Mouse (Mus musculus): Measurements from ENCODE around the gene Ttc39b. TPM values are rescaled to one million over a fixed set of nuclear protein-coding genes. Genes with fewer than 3 reads are reported as not detected.

Ttc39b gene
- polyA plus RNA-seq, 1 experiment from 2014 or later: 2.1 TPM

DNA sequence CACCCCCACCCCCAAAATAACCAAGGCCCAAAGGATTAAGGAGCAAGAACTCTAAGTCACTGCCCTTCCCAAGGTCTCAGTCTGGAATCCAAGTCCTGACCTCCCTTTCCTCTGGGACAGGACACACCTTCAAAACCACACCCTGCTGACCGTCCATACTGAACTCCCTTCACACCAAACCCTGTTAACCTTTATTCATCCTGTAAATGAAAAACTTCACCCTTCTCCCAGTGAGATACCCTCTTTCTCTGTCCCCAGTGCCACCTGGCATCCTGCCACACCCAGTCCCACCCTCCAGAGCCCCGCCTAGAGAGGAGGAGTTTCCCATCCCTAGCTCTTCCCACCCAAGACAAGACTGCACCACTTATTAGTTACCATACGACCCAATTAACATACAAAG lies 7.3 kb downstream of the Ttc39b start:
- no peak overlapping the region for H3K27ac ChIP-seq (replicated peaks)
- H3K4me1 ChIP-seq: peaks cover 13% of the 10 kb centered on the region; the same call in 1 of the 2 replicates
- no peak overlapping the region for H3K4me2 ChIP-seq
- no peak for ATAC-seq (ENCODE audit: extremely low read depth, insufficient number of reproducible peaks, low FRiP score, low TSS enrichment)
- 65% methylated on average over 3 of the region's 3 CpGs for WGBS
- H3K36me3 ChIP-seq: no peaks in the 10 kb centered on the region
- no peaks in the 10 kb centered on the region for H3K9me3 ChIP-seq
- H3K27me3 ChIP-seq (replicated peaks): 0 out of 2 replicates have a peak, but pooled peaks cover 3% of the 10 kb centered on the region
- H3K9ac ChIP-seq: no peak overlapping the region
- no peak overlapping the region for H3K4me3 ChIP-seq

DNA sequence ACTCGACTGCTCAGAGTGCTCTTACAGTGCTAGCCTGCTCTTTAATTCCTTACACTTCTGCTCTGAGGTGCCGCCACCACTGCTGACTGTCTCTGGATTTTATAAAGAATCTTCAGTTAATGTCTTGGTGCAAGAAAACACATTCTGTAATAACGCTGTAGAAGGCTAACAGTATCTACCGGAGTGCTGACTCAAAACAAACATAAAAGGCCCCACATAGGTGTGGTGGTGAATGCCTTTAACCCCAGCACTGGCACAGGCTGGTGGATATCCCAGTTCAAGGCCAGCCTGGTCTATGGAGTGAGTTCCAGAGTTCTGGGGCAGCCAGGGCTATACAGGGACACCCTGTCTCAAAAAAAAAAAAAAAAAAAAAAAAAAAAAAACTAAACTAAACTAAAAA lies 8.1 kb downstream of the Ttc39b start:
- Histone ChIP-seq H3K4me2 (peak overlapping the region; percentile 60; the same call in 1 of the 2 replicates), H3K4me1 (peaks cover 13% of the 10 kb centered on the region; the same call in 1 of the 2 replicates), H3K4me3 (no peak overlapping the region), H3K9me3 (no peaks in the 10 kb centered on the region), H3K27me3 (replicated peaks) (no peaks in the 10 kb centered on the region), H3K27ac (replicated peaks) (no peak overlapping the region), H3K9ac (no peak overlapping the region), H3K36me3 (no peaks in the 10 kb centered on the region)
- WGBS: 62% methylated on average over 4 of the region's 4 CpGs
- ATAC-seq (ENCODE audit: extremely low read depth, insufficient number of reproducible peaks, low FRiP score, low TSS enrichment): no peak

- H3K27me3 ChIP-seq (replicated peaks): no peaks in the 10 kb centered on the region
- no peaks in the 10 kb centered on the region for H3K9me3 ChIP-seq
- peak overlapping the region; percentile 60 for H3K4me2 ChIP-seq
- no peak for ATAC-seq (ENCODE audit: extremely low read depth, insufficient number of reproducible peaks, low FRiP score, low TSS enrichment)
- 45% methylated on average over 13 of the region's 13 CpGs for WGBS
- peak overlapping the region; percentile 29 for H3K4me3 ChIP-seq
- H3K36me3 ChIP-seq: no peaks in the 10 kb centered on the region
- peak overlapping the region; percentile 63 for H3K9ac ChIP-seq
- no peak overlapping the region for H3K27ac ChIP-seq (replicated peaks)
- peaks cover 13% of the 10 kb centered on the region; the same call in 1 of the 2 replicates for H3K4me1 ChIP-seq
These were observed 8.9 kb downstream of the Ttc39b start for GRCm38 (mm10) chr4:83314922-83315881.

DNA sequence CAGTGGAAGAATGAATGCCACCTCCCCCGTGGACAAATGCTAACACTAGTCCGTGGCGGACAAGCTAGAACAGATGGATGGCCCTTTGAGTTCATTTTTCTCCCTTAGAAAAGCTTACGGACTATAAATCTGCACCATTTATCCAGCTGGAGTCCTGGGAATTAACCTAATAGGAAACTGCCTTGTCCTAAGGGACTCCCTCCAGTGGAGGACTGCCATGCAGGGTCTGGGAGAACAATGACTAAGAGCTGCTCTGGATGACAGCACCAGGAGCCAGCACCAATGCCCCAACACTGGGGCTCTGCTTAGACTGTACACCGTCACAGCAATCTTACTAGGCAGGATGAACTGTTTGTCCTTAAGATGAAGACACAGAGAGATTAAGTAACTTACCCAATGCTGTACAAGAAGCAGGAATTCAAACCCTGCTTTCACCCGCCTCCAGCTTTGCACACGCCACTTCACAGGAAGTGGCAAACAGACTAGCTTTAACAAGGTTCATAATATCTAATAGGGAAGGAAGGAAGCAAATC lies 9.7 kb downstream of the Ttc39b start:
- no peaks in the 10 kb centered on the region for H3K27me3 ChIP-seq (replicated peaks)
- no peak overlapping the region for H3K27ac ChIP-seq (replicated peaks)
- 77% methylated on average over 7 of the region's 7 CpGs for WGBS
- no peak overlapping the region for H3K4me2 ChIP-seq
- ATAC-seq (ENCODE audit: extremely low read depth, insufficient number of reproducible peaks, low FRiP score, low TSS enrichment): no peak
- peaks cover 18% of the 10 kb centered on the region for H3K4me1 ChIP-seq
- H3K4me3 ChIP-seq: no peak overlapping the region
- no peaks in the 10 kb centered on the region for H3K36me3 ChIP-seq
- no peak overlapping the region for H3K9ac ChIP-seq
- H3K9me3 ChIP-seq: no peaks in the 10 kb centered on the region

DNA sequence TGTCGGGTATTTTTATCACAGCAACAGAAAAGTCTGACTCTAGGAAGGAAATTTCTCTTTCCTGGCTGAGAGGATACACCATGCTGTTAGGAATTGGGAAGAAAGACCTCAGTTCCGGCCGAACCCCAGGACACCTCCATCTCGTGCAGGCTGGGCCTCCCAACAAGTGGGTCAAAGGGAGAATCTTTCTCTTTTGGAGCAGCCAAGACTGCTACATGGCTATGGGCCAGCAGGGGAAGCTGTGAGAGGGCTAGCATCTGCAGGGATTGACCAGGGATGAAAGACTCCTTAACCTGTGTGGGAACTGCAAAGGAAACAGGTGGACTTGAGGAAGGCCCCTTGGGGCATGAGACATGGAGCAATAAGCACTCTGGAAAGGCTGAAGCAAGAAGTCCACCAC lies 11.7 kb downstream of the Ttc39b start:
- no peak overlapping the region for H3K27ac ChIP-seq (replicated peaks)
- WGBS: 66% methylated on average over 4 of the region's 4 CpGs
- H3K4me3 ChIP-seq: no peak overlapping the region
- no peak for ATAC-seq (ENCODE audit: extremely low read depth, insufficient number of reproducible peaks, low FRiP score, low TSS enrichment)
- no peaks in the 10 kb centered on the region for H3K27me3 ChIP-seq (replicated peaks)
- H3K4me2 ChIP-seq: no peak overlapping the region
- H3K4me1 ChIP-seq: peaks cover 38% of the 10 kb centered on the region
- no peak overlapping the region for H3K9ac ChIP-seq
- no peaks in the 10 kb centered on the region for H3K36me3 ChIP-seq
- no peaks in the 10 kb centered on the region for H3K9me3 ChIP-seq

GRCm38 (mm10) chr4:83311481-83311880 lies 12.6 kb downstream of the Ttc39b start:
- peaks cover 42% of the 10 kb centered on the region for H3K4me1 ChIP-seq
- no peak overlapping the region for H3K4me3 ChIP-seq
- H3K9me3 ChIP-seq: no peaks in the 10 kb centered on the region
- no peak for ATAC-seq (ENCODE audit: extremely low read depth, insufficient number of reproducible peaks, low FRiP score, low TSS enrichment)
- no peak overlapping the region for H3K4me2 ChIP-seq
- no peaks in the 10 kb centered on the region for H3K36me3 ChIP-seq
- WGBS: 78% methylated on average over 8 of the region's 8 CpGs
- H3K27me3 ChIP-seq (replicated peaks): no peaks in the 10 kb centered on the region
- H3K27ac ChIP-seq (replicated peaks): no peak overlapping the region
- no peak overlapping the region for H3K9ac ChIP-seq

DNA sequence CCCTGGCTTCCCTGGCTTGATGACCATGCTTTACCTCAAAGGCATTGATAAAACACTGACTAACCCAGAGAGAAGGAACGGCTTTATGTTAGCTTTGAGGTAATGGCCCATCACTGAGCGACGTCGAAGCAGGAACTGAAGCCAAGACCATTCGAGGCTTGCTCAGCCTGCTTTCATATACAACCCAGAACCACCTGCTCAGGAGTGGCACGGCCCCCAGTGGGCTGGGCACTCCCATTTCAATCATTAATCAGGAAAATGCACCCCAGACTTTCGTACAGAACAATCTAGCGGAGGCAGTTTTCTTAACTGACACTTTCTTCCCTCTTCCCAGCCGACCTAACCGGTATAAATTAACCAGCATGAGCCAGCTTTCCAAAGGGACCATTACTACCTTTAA lies 13.1 kb downstream of the Ttc39b start:
- Histone ChIP-seq H3K4me1 (peaks cover 44% of the 10 kb centered on the region), H3K9ac (no peak overlapping the region)
- no peak for ATAC-seq (ENCODE audit: extremely low read depth, insufficient number of reproducible peaks, low FRiP score, low TSS enrichment)

DNA sequence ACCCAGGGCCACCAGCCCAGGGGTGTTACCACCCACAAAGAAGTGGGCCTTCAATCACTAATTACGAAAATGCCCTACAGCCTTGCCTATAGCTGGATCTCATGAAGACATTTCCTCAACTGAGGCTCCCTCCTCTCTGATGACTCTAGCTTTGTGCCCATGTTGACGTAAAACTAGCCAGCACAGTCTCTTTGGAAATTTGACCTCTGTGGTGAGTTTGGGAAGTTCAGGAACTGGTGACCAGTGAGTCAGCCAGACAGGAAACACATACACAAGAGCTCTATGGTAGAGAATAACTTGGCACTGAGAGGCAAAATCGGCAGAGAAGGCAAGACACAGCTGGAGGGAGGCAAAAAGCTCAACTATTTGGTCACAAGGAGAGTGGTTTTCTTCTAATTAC lies 15.1 kb downstream of the Ttc39b start:
- Histone ChIP-seq H3K4me3 (no peak overlapping the region), H3K27ac (replicated peaks) (no peak overlapping the region), H3K4me2 (no peak overlapping the region), H3K36me3 (no peaks in the 10 kb centered on the region), H3K4me1 (peaks cover 32% of the 10 kb centered on the region), H3K9ac (no peak overlapping the region), H3K9me3 (no peaks in the 10 kb centered on the region), H3K27me3 (replicated peaks) (no peaks in the 10 kb centered on the region)
- 58% methylated on average over 3 of the region's 3 CpGs for WGBS
- no peak for ATAC-seq (ENCODE audit: extremely low read depth, insufficient number of reproducible peaks, low FRiP score, low TSS enrichment)

More for the DNA sequence above, 13.1 kb downstream of the Ttc39b start:
- H3K4me3 ChIP-seq: no peak overlapping the region
- 77% methylated on average over 10 of the region's 10 CpGs for WGBS
- no peaks in the 10 kb centered on the region for H3K9me3 ChIP-seq
- no peaks in the 10 kb centered on the region for H3K36me3 ChIP-seq
- H3K27ac ChIP-seq (replicated peaks): no peak overlapping the region
- no peaks in the 10 kb centered on the region for H3K27me3 ChIP-seq (replicated peaks)
- no peak overlapping the region for H3K4me2 ChIP-seq

DNA sequence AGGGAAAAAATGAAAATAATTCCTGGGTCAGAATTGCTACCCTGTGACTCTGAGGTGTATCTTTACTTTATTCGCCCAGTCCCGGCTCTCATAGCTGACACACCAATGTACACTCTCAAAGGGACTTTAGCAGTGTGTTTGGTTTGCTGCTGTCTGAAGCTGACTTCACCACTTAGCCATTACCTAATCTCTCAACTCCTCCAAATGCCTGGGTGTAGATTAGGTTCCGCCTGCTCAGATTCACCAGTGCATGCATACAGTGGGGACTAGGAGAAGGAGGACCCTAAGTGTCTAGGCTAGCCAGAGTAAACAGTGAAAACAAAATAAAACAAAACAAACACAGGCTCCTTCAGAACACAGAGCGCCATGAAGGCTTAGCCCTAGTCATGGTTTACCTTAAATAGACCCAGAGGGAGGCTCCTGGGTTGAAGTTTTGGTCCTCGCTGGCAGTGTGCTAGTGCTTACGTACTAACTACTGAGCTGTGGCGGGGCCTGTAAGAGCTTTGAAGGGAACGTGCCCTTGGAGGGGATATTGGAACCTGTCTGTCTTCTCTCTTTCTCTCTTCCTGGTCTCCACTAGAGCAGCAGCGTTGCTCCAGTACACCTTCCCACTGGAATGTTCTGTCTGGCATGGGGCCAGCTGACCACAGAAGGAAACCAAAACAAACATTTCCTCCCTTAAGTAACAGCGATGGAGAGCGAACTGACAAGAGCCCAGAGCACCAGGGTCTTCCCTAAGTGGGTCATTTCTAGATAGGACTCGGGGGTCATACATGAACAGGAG lies 16.2 kb downstream of the Ttc39b start:
- Histone ChIP-seq H3K9me3 (no peaks in the 10 kb centered on the region), H3K36me3 (no peaks in the 10 kb centered on the region), H3K4me3 (no peak overlapping the region), H3K4me2 (peak overlapping the region; percentile 30), H3K27ac (replicated peaks) (peak overlapping the region; percentile 57), H3K4me1 (peaks cover 40% of the 10 kb centered on the region), H3K9ac (no peak overlapping the region), H3K27me3 (replicated peaks) (no peaks in the 10 kb centered on the region)
- 33% methylated on average over 12 of the region's 12 CpGs for WGBS
- no peak for ATAC-seq (ENCODE audit: extremely low read depth, insufficient number of reproducible peaks, low FRiP score, low TSS enrichment)

- Histone ChIP-seq H3K36me3 (no peaks in the 10 kb centered on the region), H3K4me3 (no peak overlapping the region), H3K27me3 (replicated peaks) (no peaks in the 10 kb centered on the region), H3K9me3 (no peaks in the 10 kb centered on the region), H3K4me2 (no peak overlapping the region), H3K4me1 (peaks cover 44% of the 10 kb centered on the region), H3K27ac (replicated peaks) (no peak overlapping the region), H3K9ac (no peak overlapping the region)
- 73% methylated on average over 7 of the region's 7 CpGs for WGBS
- ATAC-seq (ENCODE audit: extremely low read depth, insufficient number of reproducible peaks, low FRiP score, low TSS enrichment): no peak
These were observed 17.2 kb downstream of the Ttc39b start for GRCm38 (mm10) chr4:83306879-83307278.

GRCm38 (mm10) chr4:83305099-83305498 lies 19.0 kb downstream of the Ttc39b start:
- ATAC-seq (ENCODE audit: extremely low read depth, insufficient number of reproducible peaks, low FRiP score, low TSS enrichment): no peak
- Histone ChIP-seq H3K4me3 (no peak overlapping the region), H3K4me1 (peaks cover 51% of the 10 kb centered on the region), H3K27ac (replicated peaks) (no peak overlapping the region), H3K36me3 (no peaks in the 10 kb centered on the region), H3K9ac (no peak overlapping the region), H3K4me2 (no peak overlapping the region), H3K9me3 (no peaks in the 10 kb centered on the region), H3K27me3 (replicated peaks) (no peaks in the 10 kb centered on the region)
- 68% methylated on average over 2 of the region's 2 CpGs for WGBS

Measured in heart, embryonic 13.5 days (tissue).